Mouse (Mus musculus): ENCODE measurements at regions not wholly inside any gene's neighbourhood (a gene's known extent, or its start where the extent isn't known, plus 50 kb on each side); places are given as distances from the start of the nearest gene placed in this dataset.

- DNase-seq (ENCODE audit: low read depth), result no peak
These were observed 52.7 kb upstream of the Rab3gap2 start for GRCm38 (mm10) chr1:185151130-185151799.

- no peak for DNase-seq (ENCODE audit: low read depth)
These were observed 53.3 kb upstream of the Rab3gap2 start for GRCm38 (mm10) chr1:185150431-185151129.

- no peak for DNase-seq (ENCODE audit: low read depth)
These were observed 59.1 kb upstream of the Rab3gap2 start for GRCm38 (mm10) chr1:185144791-185145190.

- no peak for DNase-seq (ENCODE audit: low read depth)
These were observed 59.9 kb upstream of the Rab3gap2 start for GRCm38 (mm10) chr1:185144006-185144405.

GRCm38 (mm10) chr1:185140317-185140716, 63.6 kb upstream of the Rab3gap2 start:
- DNase-seq (ENCODE audit: low read depth), result no peak

GRCm38 (mm10) chr1:185128209-185128608, 75.7 kb upstream of the Rab3gap2 start:
- no peak for DNase-seq (ENCODE audit: low read depth)

GRCm38 (mm10) chr1:185125737-185126286, 78.1 kb upstream of the Rab3gap2 start:
- DNase-seq (ENCODE audit: low read depth), result no peak

- no peak for DNase-seq (ENCODE audit: low read depth)
These were observed 82.4 kb upstream of the Rab3gap2 start for GRCm38 (mm10) chr1:185121552-185121951.

GRCm38 (mm10) chr1:185120416-185120815, 83.5 kb upstream of the Rab3gap2 start:
- DNase-seq (ENCODE audit: low read depth), result no peak

- DNase-seq (ENCODE audit: low read depth), result no peak
These were observed 86.2 kb upstream of the Rab3gap2 start for GRCm38 (mm10) chr1:185117711-185118110.

- DNase-seq (ENCODE audit: low read depth), result no peak
These were observed 90.2 kb upstream of the Rab3gap2 start for GRCm38 (mm10) chr1:185113687-185114086.

- DNase-seq (ENCODE audit: low read depth), result no peak
These were observed 91.9 kb upstream of the Rab3gap2 start for GRCm38 (mm10) chr1:185112017-185112399.

GRCm38 (mm10) chr1:185111347-185112016, 92.4 kb upstream of the Rab3gap2 start:
- DNase-seq (ENCODE audit: low read depth), result no peak

GRCm38 (mm10) chr1:185104945-185105884, 98.7 kb upstream of the Rab3gap2 start:
- no peak for DNase-seq (ENCODE audit: low read depth)

- peak; percentile 28 for DNase-seq (ENCODE audit: low read depth)
These were observed 100.1 kb upstream of the Rab3gap2 start for GRCm38 (mm10) chr1:185103803-185104202.

GRCm38 (mm10) chr1:185098975-185099958, 99.9 kb upstream of the Mark1 start:
- DNase-seq (ENCODE audit: low read depth), result no peak

- DNase-seq (ENCODE audit: low read depth), result no peak
These were observed 99.0 kb upstream of the Mark1 start for GRCm38 (mm10) chr1:185098195-185098974.

GRCm38 (mm10) chr1:185096741-185097140, 97.4 kb upstream of the Mark1 start:
- no peak for DNase-seq (ENCODE audit: low read depth)

- DNase-seq (ENCODE audit: low read depth), result no peak
These were observed 93.4 kb upstream of the Mark1 start for GRCm38 (mm10) chr1:185092757-185093156.
